Mouse (Mus musculus) small intestine, adult 2 months (tissue): ENCODE data around the gene B4gat1.
A peak's percentile ranks its signal among the peaks of the same experiment; 100 is the strongest.

Experiments
- CTCF ChIP-seq: fragments of 200-500 bp; IDR thresholded peaks from 2 replicates; pipeline ENCODE4 v1.5.1; 2012; ENCODE audit warnings: low read depth, mild to moderate bottlenecking, control low read depth, inconsistent platforms, low read length, moderate library complexity, mixed read lengths; ENCODE audit not compliant: insufficient replicate concordance, insufficient read length; ENCODE audit errors: extremely low read depth
- POLR2A ChIP-seq: fragments of 200-500 bp; IDR thresholded peaks from 2 replicates; pipeline ENCODE4 v1.6.1; 2012; ENCODE audit warnings: low read depth, mild to moderate bottlenecking, control low read depth, inconsistent platforms, low read length, moderate library complexity

- TF ChIP-seq CTCF, result peak; percentile 59; the same call in 1 of the 2 replicates
- TF ChIP-seq POLR2A, result no peak
These were observed 34.4 kb downstream of the B4gat1 start for GRCm38 (mm10) chr19:5073028-5073427.
